Mouse (Mus musculus) kidney, postnatal 0 days (tissue): ENCODE results near the gene Hils1. TPM values are rescaled to one million over a fixed set of nuclear protein-coding genes. Genes with fewer than 3 reads are reported as not detected.

ENCODE experiments used
- ATAC-seq: fragments of 200-750 bp; cut with Nextera tagmentation; replicated peaks from 2 replicates; pipeline ENCODE4 v1.8.0; 2017; ENCODE audit warnings: low read depth, moderate number of reproducible peaks, moderate TSS enrichment, moderate library complexity; ENCODE audit not compliant: low FRiP score
- DNase-seq: peaks from one replicate; pipeline ENCODE4 v3.0.0-alpha.2; 2016; ENCODE audit warnings: low spot score
- H3K27ac ChIP-seq: fragments of 300-500 bp; sonication (generic); 2 replicates; pipeline ENCODE4 v1.5.1; 2014; ENCODE audit warnings: mild to moderate bottlenecking
- H3K27me3 ChIP-seq: fragments of 300-500 bp; sonication (generic); 2 replicates; pipeline ENCODE4 v1.6.1; 2014; ENCODE audit warnings: low read length, mixed read lengths; ENCODE audit not compliant: insufficient read depth
- H3K36me3 ChIP-seq: fragments of 300-500 bp; sonication (generic); 2 replicates; pipeline ENCODE4 v1.6.1; 2014; ENCODE audit warnings: low read length, mixed read lengths; ENCODE audit not compliant: insufficient read depth
- H3K4me1 ChIP-seq: fragments of 300-500 bp; sonication (generic); replicated peaks from 2 replicates; pipeline ENCODE4 v1.6.1; 2014; ENCODE audit warnings: antibody characterized with exemption, low read length, mixed read lengths; ENCODE audit not compliant: insufficient read depth
- H3K4me2 ChIP-seq: fragments of 300-500 bp; sonication (generic); 2 replicates; pipeline ENCODE4 v1.6.1; 2014; ENCODE audit warnings: mild to moderate bottlenecking, low read length, moderate library complexity, mixed read lengths
- H3K4me3 ChIP-seq: fragments of 300-500 bp; sonication (generic); replicated peaks from 2 replicates; pipeline ENCODE4 v1.5.1; 2014; ENCODE audit warnings: low read depth, low read length
- H3K9ac ChIP-seq: fragments of 300-500 bp; sonication (generic); 2 replicates; pipeline ENCODE4 v1.6.1; 2014; ENCODE audit warnings: low read depth, low read length
- H3K9me3 ChIP-seq: fragments of 300-500 bp; sonication (generic); replicated peaks from 2 replicates; pipeline ENCODE4 v1.6.1; 2016; ENCODE audit warnings: low read length, inconsistent platforms, mixed read lengths
- CTCF ChIP-seq: IDR thresholded peaks from 2 replicates; pipeline ENCODE4 v1.5.1; 2016; ENCODE audit warnings: antibody characterized with exemption, low read depth, mild to moderate bottlenecking, moderate library complexity
- WGBS: fragments of 180-500 bp; shearing (Covaris S2); extraction: QIAGEN DNeasy Blood & Tissue Kit; methylation state at CpG from one replicate; pipeline ENCODE4 v1.1.7; 2014; 5-methylcytosine and 5-hydroxymethylcytosine counted together
- polyA plus RNA-seq: library from polyadenylated mRNA; unstranded; fragments of >200 nt; fragmentation: Nextera tagmentation; extraction: Ambion mirVana; gene quantifications from 2 replicates; pipeline ENCODE4 v1.2.1, GENCODE M21; 2015

Gene Hils1
- polyA plus RNA-seq, 1 experiment from 2014 or later: not detected

DNA sequence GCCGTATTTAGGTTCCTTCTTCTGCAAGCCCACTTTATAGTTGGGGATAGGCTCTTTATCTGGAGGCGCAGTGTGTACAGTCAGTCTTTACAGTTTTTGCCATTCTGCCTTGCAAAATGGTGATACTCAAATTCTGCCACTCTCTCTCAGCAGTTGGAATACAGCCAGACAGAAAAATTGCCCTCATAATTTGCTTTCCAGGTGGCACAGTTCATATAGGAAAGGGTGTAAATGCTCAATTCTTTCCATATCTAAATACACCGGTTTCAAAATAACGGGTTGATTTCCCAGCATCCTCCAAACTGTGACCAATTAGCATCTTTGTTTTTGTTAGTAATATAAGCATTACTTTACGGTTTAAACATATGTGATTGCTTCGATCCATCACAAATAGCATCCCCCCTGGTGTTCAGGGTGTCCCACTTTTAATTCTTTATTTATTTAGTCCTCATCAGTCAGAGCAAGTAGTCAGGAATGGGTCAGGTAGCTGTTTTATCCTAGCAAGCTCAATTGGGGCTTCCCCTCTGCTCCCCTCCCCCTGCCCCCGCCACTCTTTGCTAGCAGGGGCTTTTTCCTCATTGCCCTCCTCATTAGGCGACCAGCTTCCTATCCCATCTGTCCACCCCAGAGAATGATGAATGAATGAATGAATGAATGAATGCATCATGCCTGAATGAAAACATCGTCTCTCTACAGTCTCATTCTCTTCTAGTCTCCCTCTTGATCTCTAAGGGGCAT, 11.0 kb downstream of the Hils1 start:
- no peak for TF ChIP-seq CTCF
- H3K27me3 ChIP-seq: no peaks in the 10 kb centered on the region
- 48% methylated on average over 9 of the region's 9 CpGs for WGBS
- peak overlapping the region; percentile 41; the same call in 1 of the 2 replicates for H3K4me2 ChIP-seq
- no peak overlapping the region for H3K4me3 ChIP-seq
- H3K36me3 ChIP-seq: no peaks in the 10 kb centered on the region
- H3K4me1 ChIP-seq: no peaks in the 10 kb centered on the region
- no peak overlapping the region for H3K27ac ChIP-seq
- no peak for ATAC-seq
- H3K9ac ChIP-seq: no peak overlapping the region
- no peak for DNase-seq
- no peaks in the 10 kb centered on the region for H3K9me3 ChIP-seq

DNA sequence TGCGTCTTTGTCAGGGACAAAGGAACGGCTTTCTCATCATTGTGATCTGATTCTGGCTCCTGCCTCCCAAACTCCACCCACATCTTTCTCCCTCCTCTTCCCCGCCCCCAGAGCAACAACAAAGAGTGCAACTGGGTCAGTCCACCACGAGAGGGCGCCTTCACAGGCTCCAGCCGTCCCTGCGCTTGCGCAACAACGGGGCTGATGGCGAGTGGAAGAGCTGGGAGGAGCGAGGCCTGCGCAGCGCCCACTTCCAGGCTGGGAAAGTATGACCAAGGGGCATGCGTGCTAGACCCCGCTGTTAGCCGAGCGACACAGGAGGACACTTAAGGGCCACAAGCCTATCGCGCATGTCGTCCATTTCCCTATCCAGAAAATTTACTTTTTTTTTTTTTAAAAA, 11.6 kb downstream of the Hils1 start:
- WGBS: under 1% methylated on average over 20 of the region's 20 CpGs
- Histone ChIP-seq H3K9me3 (no peaks in the 10 kb centered on the region), H3K27me3 (no peaks in the 10 kb centered on the region), H3K27ac (no peak overlapping the region), H3K4me3 (no peak overlapping the region), H3K9ac (no peak overlapping the region), H3K4me2 (peak overlapping the region; percentile 41), H3K4me1 (no peaks in the 10 kb centered on the region), H3K36me3 (no peaks in the 10 kb centered on the region)
- ATAC-seq (peak; percentile 89), DNase-seq (peak; percentile 98)
- TF ChIP-seq CTCF: peak; percentile 100

DNA sequence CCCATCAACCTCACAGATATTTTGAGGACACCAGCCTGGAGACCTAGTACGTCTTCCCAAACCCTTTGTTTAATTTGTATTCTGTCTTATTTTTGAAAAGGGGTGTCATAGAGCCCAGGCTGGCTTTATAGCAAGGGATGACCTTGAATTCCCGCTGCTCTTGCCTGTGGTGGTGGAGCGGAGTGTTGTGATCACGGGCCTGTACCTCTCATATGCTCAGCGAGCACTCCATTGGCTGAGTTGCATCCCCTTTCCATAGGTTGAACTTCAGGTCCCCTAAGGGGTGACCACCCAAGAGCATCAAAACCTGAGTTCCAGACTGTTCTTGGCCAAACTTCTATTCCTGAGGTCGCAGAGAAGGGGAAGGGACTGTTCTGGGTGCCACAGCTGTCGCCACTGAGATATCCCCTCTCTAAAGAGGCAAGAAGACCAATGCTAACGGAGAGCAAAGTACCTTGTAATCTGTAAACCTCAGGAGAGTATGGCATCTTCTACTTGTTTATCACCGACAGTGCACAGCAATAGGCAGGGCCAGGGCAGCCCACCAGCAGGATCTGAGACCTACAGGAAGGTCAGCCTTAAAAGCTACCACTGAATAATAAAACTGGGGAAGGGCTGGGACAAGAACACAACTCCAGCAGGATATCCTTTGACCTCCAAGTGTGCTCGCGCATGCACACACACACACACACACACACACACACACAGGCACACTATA, 12.2 kb downstream of the Hils1 start:
- no peak for DNase-seq
- no peak overlapping the region for H3K27ac ChIP-seq

DNA sequence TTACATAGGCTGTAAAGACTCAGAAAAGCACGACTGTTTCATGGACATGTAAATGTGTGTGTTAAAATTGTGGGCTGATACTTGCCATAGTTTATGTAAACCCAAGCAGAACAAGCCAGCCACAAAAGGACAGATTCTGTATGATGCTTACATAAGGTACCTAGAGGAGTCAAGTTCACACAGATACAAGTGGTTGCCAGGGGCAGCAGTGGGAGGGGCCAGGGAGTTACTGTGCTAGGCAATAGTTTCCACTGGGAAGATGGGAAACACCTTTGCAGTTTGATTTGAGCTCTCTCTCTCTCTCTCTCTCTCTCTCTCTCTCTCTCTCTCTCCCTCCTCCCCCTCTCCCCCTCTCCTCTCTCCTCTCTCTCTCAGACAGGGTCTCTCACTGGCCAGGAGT, 17.7 kb downstream of the Hils1 start:
- ATAC-seq (no peak), DNase-seq (no peak)
- TF ChIP-seq CTCF: no peak
- WGBS: 48% methylated on average over 1 of the region's 1 CpGs
- H3K4me1 ChIP-seq: peaks cover 31% of the 10 kb centered on the region
- no peak overlapping the region for H3K27ac ChIP-seq
- no peaks in the 10 kb centered on the region for H3K36me3 ChIP-seq
- no peaks in the 10 kb centered on the region for H3K9me3 ChIP-seq
- no peak overlapping the region for H3K4me2 ChIP-seq
- no peak overlapping the region for H3K9ac ChIP-seq
- H3K4me3 ChIP-seq: no peak overlapping the region
- no peaks in the 10 kb centered on the region for H3K27me3 ChIP-seq

More for the DNA sequence above, 12.2 kb downstream of the Hils1 start:
- Histone ChIP-seq H3K36me3 (no peaks in the 10 kb centered on the region), H3K4me1 (no peaks in the 10 kb centered on the region), H3K27me3 (no peaks in the 10 kb centered on the region), H3K4me3 (no peak overlapping the region), H3K4me2 (peak overlapping the region; percentile 41; the same call in 1 of the 2 replicates), H3K9ac (no peak overlapping the region), H3K9me3 (no peaks in the 10 kb centered on the region)
- TF ChIP-seq CTCF: no peak
- no peak; the same call in 1 of the 2 replicates for ATAC-seq
- 72% methylated on average over 11 of the region's 11 CpGs for WGBS

DNA sequence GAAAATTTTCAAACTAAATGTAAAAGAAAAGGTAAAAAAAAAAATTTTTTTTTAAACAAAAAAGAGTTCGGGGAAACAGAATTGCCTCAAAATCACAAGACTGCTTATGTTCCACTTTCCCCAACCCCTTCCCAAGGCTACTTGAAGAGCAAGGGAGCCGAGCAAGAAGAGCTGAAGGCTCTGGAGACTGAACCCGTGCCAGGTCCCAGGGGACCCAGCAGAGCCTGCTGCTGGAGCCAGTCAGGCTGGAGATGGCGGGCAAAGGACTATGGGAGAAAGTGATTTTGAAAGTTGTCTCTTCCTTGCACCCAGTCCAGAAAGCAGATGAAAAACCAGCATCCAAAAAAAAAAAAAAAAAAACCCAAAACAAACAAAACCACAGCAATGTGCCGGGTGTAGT, 18.4 kb downstream of the Hils1 start:
- H3K9me3 ChIP-seq: no peaks in the 10 kb centered on the region
- H3K4me2 ChIP-seq: no peak overlapping the region
- H3K27ac ChIP-seq: no peak overlapping the region
- no peak for ATAC-seq
- WGBS: 76% methylated on average over 5 of the region's 5 CpGs
- H3K4me3 ChIP-seq: no peak overlapping the region
- no peak for DNase-seq
- H3K9ac ChIP-seq: no peak overlapping the region
- TF ChIP-seq CTCF: no peak
- no peaks in the 10 kb centered on the region for H3K27me3 ChIP-seq
- H3K36me3 ChIP-seq: no peaks in the 10 kb centered on the region
- H3K4me1 ChIP-seq: peaks cover 36% of the 10 kb centered on the region

DNA sequence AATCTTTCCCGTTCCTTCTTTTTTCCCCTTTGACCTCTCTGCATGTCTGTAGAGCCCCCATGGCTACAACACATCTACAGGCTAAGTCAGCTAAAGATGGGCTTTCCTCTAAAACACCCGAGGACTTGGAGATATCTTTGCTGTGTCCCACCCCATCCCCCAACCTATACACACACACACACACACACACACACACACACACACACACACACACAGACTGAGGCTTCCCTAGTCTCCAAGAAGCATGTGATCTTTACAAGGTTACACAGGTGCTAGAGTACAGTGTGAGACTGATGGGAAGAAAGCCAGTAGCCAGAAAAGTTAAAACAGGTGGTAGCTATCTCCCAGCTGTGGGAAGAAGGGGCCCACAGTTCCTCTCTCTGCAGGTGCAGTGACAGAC, 19.0 kb downstream of the Hils1 start:
- WGBS: 73% methylated on average over 2 of the region's 2 CpGs
- no peak for TF ChIP-seq CTCF

More for the DNA sequence above, 19.0 kb downstream of the Hils1 start:
- Histone ChIP-seq H3K9ac (no peak overlapping the region), H3K27me3 (no peaks in the 10 kb centered on the region), H3K4me2 (no peak overlapping the region), H3K9me3 (no peaks in the 10 kb centered on the region), H3K4me3 (no peak overlapping the region), H3K4me1 (peaks cover 36% of the 10 kb centered on the region), H3K36me3 (no peaks in the 10 kb centered on the region), H3K27ac (no peak overlapping the region)
- DNase-seq: no peak
- no peak for ATAC-seq
